Mouse (Mus musculus) urinary bladder, postnatal 14 days (tissue): Measurements from ENCODE around the gene Wrnip1.

Source experiments
- DNase-seq: peaks from one replicate; pipeline ENCODE4 v3.0.0; 2021; ENCODE audit warnings: low spot score

The Wrnip1 gene

GRCm38 (mm10) chr13:32807624-32808023 lies 5.8 kb downstream of the Wrnip1 start:
- no peak for DNase-seq

- DNase-seq = no peak
Observed at GRCm38 (mm10) chr13:32819241-32819640, 17.4 kb downstream of the Wrnip1 start.

- DNase-seq = no peak
Observed at GRCm38 (mm10) chr13:32819926-32820325, 18.1 kb downstream of the Wrnip1 start.

GRCm38 (mm10) chr13:32821671-32822070 lies 19.8 kb downstream of the Wrnip1 start:
- no peak for DNase-seq

- no peak for DNase-seq
Observed at GRCm38 (mm10) chr13:32823126-32823525, 21.3 kb downstream of the Wrnip1 start.

- DNase-seq = no peak
Observed at GRCm38 (mm10) chr13:32824377-32825330, 22.8 kb downstream of the Wrnip1 start.

GRCm38 (mm10) chr13:32825546-32825945 lies 23.7 kb downstream of the Wrnip1 start:
- DNase-seq = no peak

GRCm38 (mm10) chr13:32827111-32827822 lies 25.4 kb downstream of the Wrnip1 start:
- DNase-seq = no peak

GRCm38 (mm10) chr13:32827951-32828350 lies 26.1 kb downstream of the Wrnip1 start:
- peak; percentile 55 for DNase-seq

GRCm38 (mm10) chr13:32828886-32829285 lies 27.0 kb downstream of the Wrnip1 start:
- no peak for DNase-seq

GRCm38 (mm10) chr13:32831505-32832273 lies 29.9 kb downstream of the Wrnip1 start:
- DNase-seq = no peak

- DNase-seq = no peak
Observed at GRCm38 (mm10) chr13:32832776-32833175, 30.9 kb downstream of the Wrnip1 start.

- DNase-seq = no peak
Observed at GRCm38 (mm10) chr13:32833237-32833636, 31.4 kb downstream of the Wrnip1 start.

GRCm38 (mm10) chr13:32834513-32834912 lies 32.7 kb downstream of the Wrnip1 start:
- DNase-seq = no peak

- no peak for DNase-seq
Observed at GRCm38 (mm10) chr13:32839314-32839713, 37.5 kb downstream of the Wrnip1 start.

GRCm38 (mm10) chr13:32841349-32841748 lies 39.5 kb downstream of the Wrnip1 start:
- no peak for DNase-seq

- DNase-seq = no peak
Observed at GRCm38 (mm10) chr13:32846221-32846620, 44.4 kb downstream of the Wrnip1 start.

- DNase-seq = no peak
Observed at GRCm38 (mm10) chr13:32849092-32849491, 47.3 kb downstream of the Wrnip1 start.

- no peak for DNase-seq
Observed at GRCm38 (mm10) chr13:32849531-32850123, 47.8 kb downstream of the Wrnip1 start.

- no peak for DNase-seq
Observed at GRCm38 (mm10) chr13:32850156-32850555, 48.3 kb downstream of the Wrnip1 start.

- peak; percentile 69 for DNase-seq
Observed at GRCm38 (mm10) chr13:32850668-32851404, 49.0 kb downstream of the Wrnip1 start, which contains the start of gene Serpinb1a. Gene Serpinb1a (minus strand): TSS chr13:32851185.
